Mouse (Mus musculus) stomach, embryonic 15.5 days (tissue): Measurements from ENCODE around the gene Cyp2c67. TPM values are rescaled to one million over a fixed set of nuclear protein-coding genes. Genes with fewer than 3 reads are reported as not detected.
"Not testable (repeated sequence)": the region's sequence is repeated elsewhere in the genome, so short reads cannot be mapped to it uniquely, and the experiment has no call there.

ENCODE experiments used
- ATAC-seq: fragments of 200-750 bp; cut with Nextera tagmentation; 2 replicates; pipeline ENCODE4 v1.8.0; 2017; ENCODE audit warnings: low read depth, moderate number of reproducible peaks, moderate TSS enrichment; ENCODE audit not compliant: insufficient read depth, low FRiP score
- H3K27ac ChIP-seq: fragments of 300-500 bp; sonication (generic); 2 replicates; pipeline ENCODE4 v1.5.1; 2015; ENCODE audit warnings: mild to moderate bottlenecking, inconsistent platforms
- H3K27me3 ChIP-seq: fragments of 300-500 bp; sonication (generic); replicated peaks from 2 replicates; pipeline ENCODE4 v1.6.1; 2015; ENCODE audit warnings: inconsistent platforms
- H3K36me3 ChIP-seq: fragments of 300-500 bp; sonication (generic); 2 replicates; pipeline ENCODE4 v1.6.1; 2015; ENCODE audit warnings: inconsistent platforms
- H3K4me1 ChIP-seq: fragments of 300-500 bp; sonication (generic); 2 replicates; pipeline ENCODE4 v1.6.1; 2015; ENCODE audit warnings: inconsistent platforms
- H3K4me2 ChIP-seq: fragments of 300-500 bp; sonication (generic); 2 replicates; pipeline ENCODE4 v1.6.1; 2015; ENCODE audit warnings: mild to moderate bottlenecking, inconsistent platforms
- H3K4me3 ChIP-seq: fragments of 300-500 bp; sonication (generic); replicated peaks from 2 replicates; pipeline ENCODE4 v1.5.1; 2015; ENCODE audit warnings: inconsistent platforms
- H3K9ac ChIP-seq: fragments of 300-500 bp; sonication (generic); 2 replicates; pipeline ENCODE4 v1.6.1; 2015; ENCODE audit warnings: inconsistent platforms
- H3K9me3 ChIP-seq: fragments of 300-500 bp; sonication (generic); 2 replicates; pipeline ENCODE4 v1.6.1; 2016; ENCODE audit warnings: inconsistent platforms
- WGBS: fragments of 180-500 bp; shearing (Covaris S2); methylation state at CpG from one replicate; pipeline ENCODE4 v1.1.7; 2015; 5-methylcytosine and 5-hydroxymethylcytosine counted together
- polyA plus RNA-seq: library from polyadenylated mRNA; unstranded; fragments of >200 nt; fragmentation: Nextera tagmentation; extraction: Ambion mirVana; gene quantifications from 2 replicates; pipeline ENCODE4 v1.2.1, GENCODE M21; 2015

Cyp2c67 gene
- 0.27 TPM in 1 of 2 replicates, not detected in the other for polyA plus RNA-seq

DNA sequence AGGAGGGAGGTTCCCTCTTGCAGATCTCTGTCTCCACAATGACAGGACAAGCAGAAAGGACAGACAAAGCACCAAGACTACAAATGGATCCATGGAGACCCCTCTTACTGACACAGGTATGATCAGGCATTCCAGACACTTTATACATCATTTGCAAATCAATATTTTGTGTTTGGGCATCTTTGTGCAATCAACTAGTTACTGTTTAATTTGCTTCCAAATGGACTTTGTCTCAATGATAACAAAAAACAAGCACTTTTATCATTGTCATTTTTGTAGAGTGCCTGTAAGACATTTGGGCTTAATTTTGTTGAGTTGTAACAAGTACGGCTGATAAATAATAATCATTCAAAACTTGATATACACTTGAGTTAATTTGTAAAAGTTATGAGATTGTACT lies at the start of gene Cyp2c67:
Cyp2c67 (minus strand) TSS at position 114 of the 400 bp plus-strand sequence.
- Histone ChIP-seq H3K9me3 (no peaks in the 10 kb centered on the region), H3K27me3 (no peaks in the 10 kb centered on the region), H3K4me3 (no peak within 1 kb of the TSS), H3K4me2 (no peak within 1 kb of the TSS), H3K36me3 (no peaks in the 10 kb centered on the region), H3K9ac (no peak within 1 kb of the TSS), H3K4me1 (no peaks in the 10 kb centered on the region), H3K27ac (no peak within 1 kb of the TSS)
- ATAC-seq = no peak
- 94% methylated on average over 1 of the region's 1 CpGs for WGBS

DNA sequence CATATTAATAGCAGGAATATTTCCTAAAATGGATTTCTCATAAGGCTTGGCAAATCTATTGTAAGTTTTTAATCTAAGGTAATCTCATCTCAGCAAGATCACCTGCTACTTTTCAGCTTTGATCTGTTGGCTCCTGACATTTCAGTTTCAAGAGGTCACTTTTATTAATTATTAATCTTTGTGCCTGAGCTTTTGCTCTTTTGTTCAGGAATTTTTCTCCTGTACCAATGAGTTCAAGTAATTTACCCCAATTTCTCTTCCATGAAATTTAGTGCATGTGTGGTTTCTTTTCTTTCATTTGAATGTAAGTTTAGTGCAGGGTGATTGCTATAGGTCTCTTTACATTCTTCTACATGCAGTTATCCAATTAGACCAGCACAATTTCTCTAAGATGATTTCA lies 16.8 kb upstream of the Cyp2c67 start:
- ATAC-seq, H3K36me3 ChIP-seq, H3K4me1 ChIP-seq, H3K4me3 ChIP-seq, H3K9me3 ChIP-seq, H3K4me2 ChIP-seq, H3K27ac ChIP-seq, H3K9ac ChIP-seq, H3K27me3 ChIP-seq: not testable (repeated sequence)

DNA sequence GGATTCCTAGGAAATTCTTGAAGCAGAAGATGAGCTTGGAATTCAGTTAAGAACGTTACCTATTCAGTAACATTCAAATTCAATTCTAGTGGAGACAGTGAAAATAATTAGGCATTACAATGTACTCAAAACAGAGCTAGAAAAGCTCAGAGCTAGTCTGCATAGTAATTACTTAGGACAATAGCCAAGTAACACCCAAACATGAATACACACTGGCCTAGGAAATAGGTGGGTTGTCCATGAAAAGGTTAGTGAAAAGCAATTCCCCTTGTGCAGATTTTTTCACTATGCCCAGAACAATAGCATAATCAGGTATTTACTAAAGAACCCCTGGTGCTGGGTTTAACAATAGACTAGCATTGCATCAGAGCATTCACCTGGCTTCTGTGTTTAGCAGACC lies 3.5 kb upstream of the Cyp2c67 start:
- WGBS = 43% methylated on average over 1 of the region's 1 CpGs
- Histone ChIP-seq H3K27ac (no peak overlapping the region), H3K9ac (no peak overlapping the region), H3K4me1 (no peaks in the 10 kb centered on the region), H3K27me3 (no peaks in the 10 kb centered on the region), H3K9me3 (no peaks in the 10 kb centered on the region), H3K4me2 (no peak overlapping the region), H3K36me3 (no peaks in the 10 kb centered on the region), H3K4me3 (no peak overlapping the region)
- no peak for ATAC-seq

GRCm38 (mm10) chr19:39647519-39647918 lies 1.3 kb downstream of the Cyp2c67 start:
- H3K4me1 ChIP-seq = no peaks in the 10 kb centered on the region
- H3K4me3 ChIP-seq = no peak overlapping the region
- H3K9ac ChIP-seq = no peak overlapping the region
- no peaks in the 10 kb centered on the region for H3K27me3 ChIP-seq
- H3K4me2 ChIP-seq = no peak overlapping the region
- ATAC-seq = no peak
- H3K27ac ChIP-seq = no peak overlapping the region
- 91% methylated on average over 9 of the region's 9 CpGs for WGBS
- no peaks in the 10 kb centered on the region for H3K9me3 ChIP-seq
- H3K36me3 ChIP-seq = no peaks in the 10 kb centered on the region

DNA sequence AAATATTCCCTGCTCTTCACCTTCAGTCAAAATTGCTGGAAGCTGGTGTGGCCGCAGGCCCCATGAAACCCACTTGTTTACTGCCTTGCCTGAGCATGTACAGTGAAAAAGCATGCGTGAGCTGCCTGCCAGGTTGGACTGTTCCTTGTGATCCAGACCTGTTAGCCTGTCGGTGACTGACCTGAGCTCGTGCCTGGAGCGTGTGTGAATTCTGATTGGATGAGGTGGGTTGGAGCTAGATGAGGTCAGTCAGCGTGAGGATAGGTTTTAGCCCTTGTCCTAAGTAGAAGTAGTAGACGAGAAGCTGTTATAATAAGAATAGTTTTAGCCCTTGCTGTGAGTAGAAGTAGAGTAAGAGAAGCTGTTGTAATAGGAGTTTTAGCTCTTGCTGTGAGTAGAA lies 4.3 kb downstream of the Cyp2c67 start:
- H3K4me2 ChIP-seq = not testable (repeated sequence)
- WGBS = 82% methylated on average over 7 of the region's 7 CpGs

More for the DNA sequence above, 4.3 kb downstream of the Cyp2c67 start:
- H3K4me3 ChIP-seq, H3K4me1 ChIP-seq, ATAC-seq, H3K27me3 ChIP-seq, H3K27ac ChIP-seq, H3K9me3 ChIP-seq, H3K36me3 ChIP-seq, H3K9ac ChIP-seq: not testable (repeated sequence)

Other genes starting within 250 kb of the Cyp2c67 start
- not detected in 2 replicates for gene Cyp2c38, start 186.0 kb downstream of the Cyp2c67 start, polyA plus RNA-seq
- not detected in 2 replicates for gene Cyp2c39, start 138.2 kb downstream of the Cyp2c67 start, polyA plus RNA-seq
- 17.3 and 23.4 TPM in 2 replicates for gene Cyp2c68, start 92.0 kb upstream of the Cyp2c67 start, polyA plus RNA-seq
- 0.32 TPM in 1 of 2 replicates, not detected in the other for gene Cyp2c40, start 163.8 kb upstream of the Cyp2c67 start, polyA plus RNA-seq
- not detected in 2 replicates for gene Cyp2c69, start 237.7 kb upstream of the Cyp2c67 start, polyA plus RNA-seq